Mouse (Mus musculus): ENCODE measurements at regions not wholly inside any gene's neighbourhood (a gene's known extent, or its start where the extent isn't known, plus 50 kb on each side); places are given as distances from the start of the nearest gene placed in this dataset.

DNA sequence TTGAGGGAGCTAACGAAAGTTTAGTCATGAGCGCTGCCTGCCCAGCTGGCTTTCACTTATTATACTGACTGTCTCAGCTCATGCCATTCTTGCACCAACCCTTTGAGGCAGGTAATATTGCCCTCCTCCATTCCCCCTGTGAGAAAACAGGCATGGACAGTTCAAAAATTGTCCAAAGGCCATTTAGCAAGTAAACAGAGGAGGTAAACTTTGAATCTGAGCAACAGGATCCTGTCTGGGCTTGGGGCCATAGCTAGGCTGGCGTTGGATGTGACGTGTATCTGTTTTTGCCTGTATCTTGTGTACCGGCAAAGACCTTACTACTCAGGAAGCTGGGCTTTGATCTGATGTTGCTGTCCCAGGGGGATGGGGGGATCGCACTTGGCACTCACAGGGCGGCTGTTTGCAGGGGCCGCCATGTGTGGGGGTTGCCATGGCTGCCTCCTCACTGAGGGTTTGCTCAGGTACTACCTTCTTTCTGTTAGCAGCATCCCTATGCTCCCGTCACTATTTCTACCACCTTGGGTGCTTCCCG is 53.1 kb upstream of the Lrrc55 start:
- no peak for ATAC-seq (ENCODE audit: low read depth)
- 85% methylated on average over 10 of the region's 10 CpGs for WGBS

More for the DNA sequence above, 53.1 kb upstream of the Lrrc55 start:
- Histone ChIP-seq H3K27ac (ENCODE audit: low read depth, low read length) (no peak overlapping the region), H3K36me3 (ENCODE audit: control insufficient read depth, insufficient read depth, low read length) (no peaks in the 10 kb centered on the region), H3K27me3 (ENCODE audit: control insufficient read depth, insufficient read depth, low read length) (no peaks in the 10 kb centered on the region), H3K9me3 (ENCODE audit: control insufficient read depth, low read length) (no peaks in the 10 kb centered on the region), H3K4me1 (ENCODE audit: control insufficient read depth, insufficient read depth, low read length) (no peaks in the 10 kb centered on the region; the same call in 1 of the 2 replicates), H3K4me3 (ENCODE audit: low read depth, low read length) (no peak overlapping the region), H3K9ac (replicated peaks; ENCODE audit: low read depth, low read length) (no peak overlapping the region), H3K4me2 (ENCODE audit: low read depth, low read length) (no peak overlapping the region)
